Mouse (Mus musculus) gastrocnemius, postnatal 10 days (tissue): ENCODE results near the gene Kptn. TPM values are rescaled to one million over a fixed set of nuclear protein-coding genes. Genes with fewer than 3 reads are reported as not detected.
A peak's percentile ranks its signal among the peaks of the same experiment; 100 is the strongest.

ENCODE experiments used
- DNase-seq: peaks from one replicate; pipeline ENCODE4 v3.0.0; 2021; ENCODE audit warnings: mixed read lengths
- total RNA-seq, 2 experiments: library from RNA; stranded (reverse); gene quantifications; 2 replicates each; pipeline ENCODE4 v1.2.3; 2021

The Kptn gene
- total RNA-seq, 2 experiments from 2014 or later, result 12.0 to 13.1 TPM

DNA sequence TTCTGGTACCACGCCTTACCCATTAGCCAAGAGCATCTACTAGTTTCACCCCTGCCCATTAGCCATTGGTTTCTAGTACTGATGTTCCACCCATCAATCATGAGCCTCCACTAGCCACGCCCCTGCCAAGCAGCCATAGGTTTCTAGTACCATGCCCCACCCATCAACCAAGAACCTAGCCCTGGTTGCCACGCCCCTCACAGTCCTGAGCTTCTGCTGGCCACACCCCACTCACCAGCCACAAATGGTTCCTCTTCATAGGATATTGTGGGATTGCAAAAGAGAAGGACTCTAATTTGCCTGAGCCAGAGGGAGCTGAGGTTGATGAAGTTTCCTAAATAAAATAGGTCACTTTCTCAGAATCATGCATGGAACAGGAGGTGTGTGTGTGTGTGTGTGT is 41.0 kb downstream of the Kptn start:
- DNase-seq, result no peak

DNA sequence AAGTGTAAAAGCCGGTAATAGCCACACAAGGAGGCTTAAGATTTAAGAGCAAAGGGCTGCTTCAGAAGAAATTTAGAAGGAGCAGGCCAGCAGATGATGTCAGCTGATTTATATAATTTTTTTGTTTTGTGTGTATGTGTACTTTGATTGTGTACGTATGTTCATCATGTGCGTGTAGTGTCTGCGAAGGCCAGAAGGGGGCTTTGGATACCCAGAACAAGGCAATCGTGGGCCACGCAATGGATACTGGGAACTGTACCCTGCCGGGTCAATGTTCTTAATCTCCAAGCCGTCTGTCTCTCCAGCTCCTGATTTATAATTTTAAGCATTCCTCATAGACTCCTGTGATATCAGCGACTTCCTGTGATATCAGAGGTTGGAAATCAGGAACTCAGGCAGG is 41.6 kb downstream of the Kptn start:
- no peak for DNase-seq

DNA sequence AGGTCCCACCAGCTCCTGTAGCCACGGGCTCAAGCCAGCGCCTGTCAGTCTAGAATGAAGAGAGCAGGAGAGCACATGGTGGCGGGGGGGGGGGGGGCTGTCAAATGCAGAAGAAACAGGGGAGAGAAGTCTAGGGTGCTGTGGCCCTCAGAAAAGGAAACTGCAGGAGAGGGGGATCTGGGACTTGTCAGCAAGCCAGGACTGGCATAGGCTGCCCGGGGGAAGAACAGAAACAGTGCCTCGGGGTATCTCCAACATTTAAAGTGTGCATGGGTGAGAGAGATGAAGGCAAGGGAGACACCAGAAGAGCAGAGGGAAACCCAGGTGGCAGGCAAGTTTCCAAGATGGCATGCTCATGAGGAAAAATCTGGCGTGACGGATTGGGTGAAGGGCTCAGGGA is 42.3 kb downstream of the Kptn start:
- no peak for DNase-seq

DNA sequence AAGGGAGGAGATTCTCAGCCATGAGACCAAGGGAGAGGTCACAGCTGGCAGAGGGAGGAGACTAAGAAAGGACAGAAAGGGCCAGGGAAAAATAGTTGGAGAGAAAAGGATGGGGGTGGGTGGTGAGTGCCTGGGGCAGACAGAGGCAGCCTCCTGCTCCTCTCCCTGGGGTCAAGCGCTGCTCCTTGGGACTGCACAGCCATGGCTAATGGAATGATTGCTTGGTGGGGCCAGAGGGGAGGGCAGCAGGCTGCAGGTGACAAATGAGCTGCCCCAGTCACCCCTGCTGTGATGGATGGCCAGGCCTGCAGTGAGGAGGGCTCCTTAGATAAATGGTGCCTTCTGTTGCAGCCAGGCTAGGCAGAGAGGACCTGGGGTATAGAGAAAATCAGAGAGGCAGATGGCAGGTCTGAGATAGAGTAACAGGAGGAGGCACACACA is 52.5 kb downstream of the Kptn start:
- DNase-seq, result no peak

DNA sequence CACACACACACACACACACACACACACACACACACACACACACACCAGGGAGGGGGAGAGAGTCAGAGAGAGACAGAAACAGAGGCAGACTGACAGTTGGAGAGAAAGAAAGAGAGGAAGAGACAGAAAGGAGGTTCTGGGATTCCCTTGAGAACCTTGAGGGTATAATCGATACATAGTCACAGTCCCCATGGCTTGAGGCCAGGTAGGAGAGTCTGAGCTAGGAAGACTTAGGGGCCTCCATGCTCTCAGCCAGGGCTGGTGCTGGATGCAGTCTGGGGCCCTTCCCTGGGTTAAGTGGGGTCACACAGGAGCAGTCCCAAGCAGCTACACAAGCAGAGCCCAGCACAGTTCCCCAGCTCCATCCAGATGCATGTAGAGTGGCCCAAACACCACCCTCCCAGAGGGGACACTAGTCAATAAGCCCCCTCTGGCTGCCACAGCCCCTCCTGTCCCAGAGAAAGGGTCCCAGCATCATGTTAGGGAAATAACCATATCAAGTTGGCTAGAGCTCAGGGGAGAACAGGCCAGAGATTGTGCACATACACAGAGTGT is 53.0 kb downstream of the Kptn start:
- no peak for DNase-seq

DNA sequence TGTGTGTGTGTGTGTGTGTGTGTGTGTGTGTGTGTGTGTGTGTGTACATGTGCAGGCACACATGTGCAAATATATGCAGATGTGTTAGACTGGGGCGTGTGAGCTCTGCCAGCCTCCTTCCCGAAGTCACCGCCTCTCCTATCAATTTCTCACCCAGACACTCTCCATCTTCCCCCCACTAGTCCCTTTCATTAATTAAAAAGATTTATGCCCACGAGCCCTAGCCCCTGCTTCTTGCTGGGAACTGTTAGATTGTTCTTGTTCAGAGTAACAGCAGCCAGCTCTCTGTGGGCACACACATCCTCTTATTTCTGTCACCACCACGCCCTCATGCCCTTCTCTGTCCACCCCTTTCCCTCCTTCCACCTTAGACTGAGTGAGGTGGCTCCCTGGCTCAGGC is 53.5 kb downstream of the Kptn start:
- DNase-seq, result no peak

DNA sequence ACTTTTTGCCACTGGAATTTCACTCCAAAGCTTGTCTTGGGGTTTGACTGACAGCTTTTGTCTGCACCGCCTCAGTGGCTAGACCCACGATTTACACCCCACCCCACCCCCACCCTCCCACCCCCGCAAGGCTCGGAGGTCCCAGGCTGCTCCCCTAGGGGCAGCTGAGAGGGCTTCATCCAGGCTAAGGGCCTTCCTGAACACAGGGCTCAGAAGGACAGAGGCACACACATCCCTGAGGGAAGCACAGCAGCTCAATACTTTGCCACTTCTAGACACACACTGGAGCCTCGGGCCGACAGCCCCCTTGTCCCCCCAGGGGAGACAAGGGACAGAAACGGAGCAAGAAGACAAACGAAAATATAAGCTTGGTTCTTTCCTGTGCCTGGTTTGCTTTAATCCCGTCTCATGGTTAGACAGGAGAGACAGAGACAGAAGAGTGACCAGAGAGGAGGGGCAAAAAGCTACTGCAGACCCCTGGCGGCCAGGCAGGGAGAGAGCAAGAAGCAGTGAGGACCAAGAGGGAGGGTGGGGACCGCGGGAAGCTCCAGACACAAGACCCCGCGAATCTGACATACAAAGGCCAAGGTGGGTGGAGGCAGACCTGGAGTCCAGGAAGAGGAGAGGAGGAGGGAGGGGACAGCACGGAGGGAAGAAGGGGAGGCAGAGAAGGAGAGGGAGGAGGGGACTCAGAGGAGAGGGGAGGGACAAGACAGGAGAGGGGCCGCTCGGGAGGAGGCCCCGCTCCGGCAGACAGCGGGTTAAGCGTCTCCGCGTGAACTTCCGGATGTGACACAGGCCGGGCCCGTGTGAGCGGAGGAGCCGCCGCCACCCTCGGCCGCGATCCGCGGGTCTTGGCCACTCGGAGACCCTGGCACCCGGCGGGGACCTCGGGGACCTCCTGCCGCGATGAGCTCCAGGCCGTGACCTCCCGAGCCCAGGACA is 55.2 kb downstream of the Kptn start, which contains the start of gene Meis3:
Gene Meis3, plus strand, starts transcription at position 494 of the 945 bp plus-strand sequence.
- peak; percentile 37 for DNase-seq

DNA sequence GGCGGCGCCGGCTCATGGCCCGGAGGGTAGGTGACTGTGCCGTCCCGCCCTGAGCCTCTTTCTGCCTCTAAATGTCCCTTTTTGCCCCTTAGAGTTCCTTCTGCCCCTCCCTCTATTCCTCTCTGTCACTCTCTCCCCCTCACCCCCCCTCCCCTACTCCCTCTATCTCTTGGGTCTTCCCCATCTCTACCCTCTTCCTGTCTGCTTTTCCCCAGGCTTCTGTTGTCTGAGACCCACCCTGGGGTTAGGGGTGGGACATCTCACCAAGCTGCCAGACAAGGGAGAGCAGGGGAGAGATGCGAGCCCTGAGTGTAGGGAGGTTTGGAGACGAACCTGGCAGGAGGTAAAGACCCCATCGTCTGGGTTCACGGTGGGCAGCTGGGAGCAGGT is 55.8 kb downstream of the Kptn start:
- no peak for DNase-seq

Other genes with a start within 250 kb of the Kptn start
- gene Crx, start 239.9 kb upstream of the Kptn start, total RNA-seq, result not detected
- not detected for gene Crxos, start 237.3 kb upstream of the Kptn start, total RNA-seq
- 100 to 1,000 TPM; 672 to 685 TPM for gene Selenow, start 197.5 kb upstream of the Kptn start, total RNA-seq
- 100 to 1,000 TPM; 135 to 141 TPM for gene Nop53, start 173.8 kb upstream of the Kptn start, total RNA-seq
- 100 to 1,000 TPM; 110 to 126 TPM for gene Ehd2, start 152.3 kb upstream of the Kptn start, total RNA-seq
- gene Bicra, start 72.0 kb upstream of the Kptn start, total RNA-seq, result 10 to 100 TPM in 1 of 2 experiments, 1 to 10 TPM in 1; 8.2 to 11.5 TPM
- gene Zfp541, start 58.1 kb upstream of the Kptn start, total RNA-seq, result not detected
- gene Napa, start 21.4 kb upstream of the Kptn start, total RNA-seq, result 100 to 1,000 TPM; 123 to 145 TPM
- gene Slc8a2, start 9.9 kb downstream of the Kptn start, total RNA-seq, result under 1 TPM; 0.75 to 0.86 TPM
- 1 to 10 TPM; 4.2 to 6.8 TPM for gene Meis3, start 55.2 kb downstream of the Kptn start, total RNA-seq
- 1 to 10 TPM; 5.8 to 7.6 TPM for gene Dhx34, start 102.1 kb downstream of the Kptn start, total RNA-seq
- gene C5ar2, start 124.3 kb downstream of the Kptn start, total RNA-seq, result under 1 TPM; 0.16 to 0.41 TPM
- gene C5ar1, start 139.6 kb downstream of the Kptn start, total RNA-seq, result 1 to 10 TPM; 3.2 to 3.3 TPM
- gene Inafm1, start 153.7 kb downstream of the Kptn start, total RNA-seq, result 10 to 100 TPM; 11.0 to 11.7 TPM
- gene Ccdc9, start 166.9 kb downstream of the Kptn start, total RNA-seq, result 10 to 100 TPM; 34.0 to 47.6 TPM
- gene Bbc3, start 188.5 kb downstream of the Kptn start, total RNA-seq, result 1 to 10 TPM; 4.6 to 6.1 TPM